Mouse (Mus musculus) kidney, postnatal 10 days (tissue): ENCODE measurements around the gene H2-DMb1.
"Not testable (repeated sequence)": the region's sequence is repeated elsewhere in the genome, so short reads cannot be mapped to it uniquely, and the experiment has no call there.

Experiments
- DNase-seq: peaks from one replicate; pipeline ENCODE4 v3.0.0; 2021; ENCODE audit warnings: mixed read lengths

The H2-DMb1 gene

DNA sequence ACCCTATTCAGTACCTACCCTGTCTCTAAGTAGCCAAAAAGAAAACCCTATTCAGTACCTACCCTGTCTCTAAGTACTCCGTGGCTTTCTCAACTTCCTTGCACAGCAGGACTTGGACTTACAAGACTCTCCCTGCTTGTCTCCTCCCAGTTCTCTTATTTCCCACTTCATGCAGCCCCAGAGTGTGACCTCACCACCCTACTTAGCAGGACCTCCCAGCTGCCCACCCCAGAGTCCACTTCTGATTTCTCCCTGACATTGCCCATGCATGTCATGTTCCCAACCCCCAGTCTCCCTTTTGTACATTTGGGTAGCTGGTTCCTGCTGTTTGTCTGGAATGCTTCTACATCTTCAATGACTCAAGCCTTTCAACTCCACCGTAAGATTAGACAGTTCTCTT, 29.4 kb upstream of the H2-DMb1 start:
- DNase-seq, result no peak

DNA sequence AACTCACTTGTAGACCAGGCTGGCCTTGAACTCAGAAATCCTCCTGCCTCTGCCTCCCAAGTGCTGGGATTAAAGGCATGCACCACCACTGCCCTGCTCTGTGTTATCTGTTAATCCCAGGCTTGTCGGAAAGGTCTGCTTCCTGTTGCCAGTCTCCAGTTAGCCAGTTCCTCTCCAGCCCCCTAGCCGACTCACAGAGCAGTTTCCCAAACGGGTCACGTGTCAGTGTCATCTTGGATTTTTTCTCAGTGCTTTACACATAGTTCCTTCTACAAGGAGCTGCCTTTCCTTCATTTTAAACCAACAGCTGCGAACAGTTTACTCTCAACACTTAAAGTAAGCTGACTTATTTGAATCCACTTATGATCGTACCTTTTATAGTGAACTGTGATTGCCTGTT, 28.2 kb upstream of the H2-DMb1 start:
- DNase-seq, result no peak

GRCm38 (mm10) chr17:34126826-34127420, 25.9 kb upstream of the H2-DMb1 start:
- DNase-seq, result no peak

DNA sequence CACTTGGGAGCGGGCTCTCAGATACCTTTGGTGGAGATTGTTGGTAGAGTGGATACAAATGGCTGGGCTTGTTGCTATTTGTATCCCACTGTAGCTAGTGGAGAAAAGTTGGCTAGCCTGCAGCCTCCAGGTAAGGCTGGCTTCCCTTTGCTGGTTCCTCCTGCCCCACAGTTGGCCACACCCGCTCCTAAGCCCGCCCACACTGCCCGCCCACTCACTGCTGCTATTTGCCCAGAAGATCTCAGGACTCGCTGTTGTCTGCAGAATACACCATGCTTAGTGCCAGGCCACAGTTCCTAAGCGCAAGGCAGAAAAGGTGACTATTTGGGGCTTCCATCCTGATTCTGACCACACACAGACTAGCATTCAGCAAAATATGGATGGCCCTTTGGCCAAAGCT, 25.4 kb upstream of the H2-DMb1 start:
- peak; percentile 80 for DNase-seq

GRCm38 (mm10) chr17:34128264-34128937, 24.5 kb upstream of the H2-DMb1 start:
- DNase-seq, result no peak

DNA sequence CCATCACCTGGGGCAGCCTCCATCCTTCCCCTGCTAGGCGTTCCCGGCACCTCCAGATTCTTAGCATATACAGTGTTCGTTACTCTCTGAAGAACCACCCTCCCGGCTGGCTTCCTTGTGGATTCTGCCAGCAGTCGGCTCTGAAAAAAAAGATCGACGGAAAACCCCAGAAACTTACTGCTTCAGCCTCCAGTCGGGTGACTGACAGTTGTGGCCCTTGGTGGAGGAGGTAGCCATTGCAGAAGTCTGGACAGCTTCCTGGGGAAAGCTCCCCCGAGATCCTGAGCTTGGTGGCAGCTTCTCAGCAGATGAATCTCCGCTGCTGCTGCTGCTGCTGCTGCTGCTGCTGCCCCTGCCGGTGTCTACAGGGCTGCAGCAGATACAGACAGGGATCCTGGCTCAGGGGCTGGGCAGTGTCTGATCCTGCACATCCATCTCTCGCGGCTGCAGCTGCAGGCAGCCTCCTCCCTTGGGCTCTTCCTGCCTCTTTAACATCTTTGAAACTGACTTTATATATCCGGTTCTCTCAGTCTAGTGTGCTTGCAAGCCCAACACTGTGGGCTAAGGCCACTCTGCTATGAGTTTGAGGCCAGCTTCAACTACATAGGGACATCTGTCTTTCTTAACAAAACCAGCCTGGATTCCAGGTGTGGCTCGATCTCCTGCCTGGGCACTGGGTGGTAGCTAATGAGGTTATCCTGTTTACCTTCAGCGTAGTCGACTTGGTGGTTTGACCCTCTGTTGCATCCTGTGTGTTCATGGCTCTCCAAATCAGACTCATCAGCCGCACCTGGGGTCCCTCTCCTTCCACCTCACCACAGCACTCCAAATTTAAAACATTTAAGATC, 23.7 kb upstream of the H2-DMb1 start:
- DNase-seq, result no peak

DNA sequence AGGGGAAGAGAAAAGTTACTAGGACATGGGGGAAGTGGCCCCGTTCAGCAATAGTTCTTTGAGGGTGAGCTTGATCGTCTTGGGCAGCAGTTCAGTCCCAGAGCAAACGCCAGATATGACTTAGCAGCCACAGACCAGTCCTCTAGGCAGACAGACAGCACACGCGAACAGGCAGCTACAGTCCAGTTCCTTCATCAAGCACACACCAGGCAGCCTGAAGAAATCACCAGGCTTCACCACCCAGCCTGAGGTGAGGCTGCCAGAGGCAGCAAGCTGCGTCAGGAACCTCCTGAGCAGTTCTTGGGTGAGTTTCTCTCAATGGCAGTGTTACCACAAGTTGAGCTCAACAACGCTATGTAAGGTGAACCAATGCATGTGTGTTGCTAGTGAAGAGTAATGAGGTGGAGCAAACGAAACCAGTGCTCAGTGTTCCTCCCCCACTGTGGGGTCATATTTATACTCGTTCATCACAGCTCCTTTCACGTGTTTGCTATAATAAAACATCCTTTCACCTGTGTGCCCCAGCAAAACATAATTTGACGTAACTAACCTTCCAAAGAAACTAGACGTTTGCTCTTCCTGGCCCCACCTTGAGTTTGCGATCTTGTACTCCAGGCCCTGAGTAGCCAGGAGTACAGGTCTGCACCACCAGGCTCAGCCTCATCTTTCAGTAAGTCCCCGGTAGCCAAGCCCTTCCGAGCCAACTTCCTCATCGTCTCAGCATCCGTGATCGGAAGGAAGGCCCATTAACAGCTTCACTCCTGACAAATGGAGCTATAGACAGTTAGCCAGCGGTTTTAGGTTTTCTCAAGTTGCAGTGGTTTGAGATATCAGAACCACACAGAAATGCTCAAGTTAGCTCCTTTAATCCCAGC, 22.6 kb upstream of the H2-DMb1 start:
- DNase-seq, result no peak

- DNase-seq, result no peak
These were observed 21.0 kb upstream of the H2-DMb1 start for GRCm38 (mm10) chr17:34131911-34132310.

DNA sequence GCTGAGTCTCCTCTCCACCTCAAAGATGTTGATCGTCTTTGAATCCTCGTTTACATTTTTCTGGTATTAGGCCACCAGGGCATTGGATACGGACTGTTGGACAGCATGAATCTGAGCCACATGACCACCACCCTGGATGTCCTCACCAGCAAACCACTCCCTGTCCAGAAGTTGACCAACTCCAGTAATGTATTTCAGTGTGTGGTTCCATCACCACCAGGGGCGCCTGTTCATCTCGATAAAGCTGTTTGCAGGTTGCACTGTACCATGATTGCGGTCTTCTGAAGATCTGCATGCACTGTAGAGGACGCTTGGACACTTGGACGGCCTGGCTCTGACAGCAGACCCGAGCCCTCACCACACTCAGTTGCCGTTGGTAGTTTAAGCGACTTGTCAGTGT, 19.6 kb upstream of the H2-DMb1 start:
- DNase-seq, result peak; percentile 60

DNA sequence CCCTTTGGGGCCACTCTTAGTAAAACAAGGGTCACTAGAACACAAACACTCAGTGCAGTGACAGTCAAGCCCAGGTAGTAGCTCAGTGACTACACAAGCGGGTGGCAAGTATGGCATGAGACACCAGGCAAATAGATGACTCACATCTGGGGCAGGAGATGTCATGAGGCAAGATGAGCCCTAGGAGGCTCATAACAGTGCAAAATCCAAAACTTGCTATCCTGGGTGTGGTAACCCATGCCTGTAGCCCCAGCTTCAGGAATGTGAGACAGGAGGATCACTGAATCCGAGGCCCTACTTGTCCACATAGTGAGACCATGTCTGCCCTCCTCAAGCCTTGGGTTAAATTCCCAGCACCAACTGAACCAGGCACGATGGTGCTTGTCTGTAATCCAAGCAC, 18.4 kb upstream of the H2-DMb1 start:
- DNase-seq, result no peak

DNA sequence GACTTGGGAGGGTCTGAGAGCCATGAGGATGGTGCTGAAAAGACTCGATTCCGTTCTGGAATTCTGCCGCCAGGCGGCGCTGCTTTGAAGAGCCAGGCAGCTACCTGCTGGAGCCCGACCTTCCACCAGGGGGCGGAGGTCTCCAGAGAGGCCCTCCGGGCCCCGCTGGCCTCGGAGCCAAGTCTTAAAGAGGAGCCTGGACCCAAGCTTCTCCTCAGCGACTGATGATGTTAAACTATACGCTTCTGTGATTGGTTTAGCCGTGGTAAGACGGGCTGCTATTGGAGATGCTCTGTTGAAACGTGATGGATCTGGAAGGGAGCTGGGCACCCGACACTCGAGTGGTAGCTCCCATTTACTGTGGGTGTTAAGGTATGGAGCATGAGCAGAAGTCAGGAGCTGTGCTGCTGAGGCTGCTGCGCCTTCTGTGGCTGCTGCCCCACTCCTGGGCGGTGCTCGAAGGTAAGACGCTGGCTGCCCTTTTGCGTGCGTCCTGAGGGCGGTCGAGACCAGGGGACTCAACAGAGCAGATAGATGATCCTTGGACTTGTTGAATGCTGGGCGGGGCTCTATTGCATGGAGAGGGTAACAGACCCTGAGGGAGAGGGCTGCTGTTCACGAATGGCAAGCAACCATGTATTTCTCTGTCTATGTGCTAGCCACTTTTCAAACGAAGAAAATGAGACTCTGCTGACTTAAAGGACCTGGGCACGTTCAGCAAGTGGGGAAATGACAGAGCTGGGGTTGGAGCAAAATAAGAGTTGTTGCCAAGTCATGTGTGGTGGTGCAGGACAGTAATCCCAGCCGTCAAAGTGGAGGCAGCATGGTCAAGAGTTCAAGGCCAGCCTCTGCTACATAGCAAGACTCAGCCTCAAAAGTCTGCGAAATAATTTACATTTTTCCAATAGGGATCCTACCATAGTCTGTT, 17.3 kb upstream of the H2-DMb1 start:
- DNase-seq, result peak; percentile 99

DNA sequence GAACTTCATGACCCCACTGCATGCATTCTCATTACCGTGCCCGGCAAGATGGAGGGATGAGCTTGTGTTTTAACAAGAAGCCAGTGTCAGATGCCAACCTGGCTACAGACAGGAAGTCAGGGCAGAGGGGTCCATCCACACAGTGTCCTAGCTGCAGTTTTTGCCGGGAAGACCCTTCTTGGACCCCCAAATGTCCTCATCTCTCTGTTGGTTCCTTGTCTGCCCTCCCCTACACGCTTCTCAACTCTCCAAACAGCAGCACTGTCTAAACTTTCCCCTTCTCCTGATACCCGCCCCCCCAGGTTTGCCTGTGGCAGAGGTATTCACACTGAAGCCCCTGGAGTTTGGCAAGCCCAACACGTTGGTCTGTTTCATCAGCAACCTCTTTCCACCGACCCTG, 15.3 kb upstream of the H2-DMb1 start:
- DNase-seq, result no peak

GRCm38 (mm10) chr17:34138655-34139054, 14.2 kb upstream of the H2-DMb1 start:
- DNase-seq, result no peak

GRCm38 (mm10) chr17:34139416-34139815, 13.5 kb upstream of the H2-DMb1 start:
- DNase-seq, result peak; percentile 67

DNA sequence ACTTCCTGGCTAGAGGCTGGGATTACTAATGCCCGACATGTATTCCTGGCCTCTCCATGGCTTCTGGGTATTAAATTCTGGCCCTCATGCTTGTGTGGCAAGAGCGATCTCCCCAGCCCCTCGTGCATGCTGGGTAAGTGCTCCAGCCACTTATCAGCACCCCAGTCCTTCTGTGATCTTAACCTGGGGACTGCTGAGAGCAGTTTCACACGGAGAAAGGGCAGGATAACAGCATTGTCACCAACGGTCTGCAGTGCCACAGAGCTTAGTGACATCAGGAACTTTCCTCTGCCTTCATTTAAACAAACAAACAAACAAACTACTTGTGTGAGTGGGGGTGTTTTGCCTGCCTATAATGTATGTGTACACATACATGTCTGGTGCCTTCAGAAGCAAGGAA, 12.6 kb upstream of the H2-DMb1 start:
- DNase-seq, result no peak

DNA sequence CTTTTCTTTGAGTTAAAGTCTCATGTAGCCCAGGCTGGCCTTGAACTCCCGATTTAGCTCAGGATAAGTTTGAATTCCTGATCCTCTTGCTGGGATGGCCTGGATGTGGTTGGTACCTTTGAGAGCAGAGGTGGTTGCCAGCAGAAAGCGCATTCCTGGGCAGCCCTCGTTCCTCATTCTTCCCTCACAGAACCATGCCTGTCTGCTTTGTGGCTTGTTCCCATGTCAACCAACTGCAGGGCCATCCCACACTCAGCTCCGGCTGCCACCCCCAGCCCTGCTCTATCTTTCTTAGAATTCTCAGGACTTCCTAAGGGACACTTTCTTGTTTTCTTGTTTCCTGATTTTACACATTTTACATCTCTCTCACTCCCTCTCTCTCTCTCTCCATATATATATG, 11.4 kb upstream of the H2-DMb1 start:
- DNase-seq, result no peak

DNA sequence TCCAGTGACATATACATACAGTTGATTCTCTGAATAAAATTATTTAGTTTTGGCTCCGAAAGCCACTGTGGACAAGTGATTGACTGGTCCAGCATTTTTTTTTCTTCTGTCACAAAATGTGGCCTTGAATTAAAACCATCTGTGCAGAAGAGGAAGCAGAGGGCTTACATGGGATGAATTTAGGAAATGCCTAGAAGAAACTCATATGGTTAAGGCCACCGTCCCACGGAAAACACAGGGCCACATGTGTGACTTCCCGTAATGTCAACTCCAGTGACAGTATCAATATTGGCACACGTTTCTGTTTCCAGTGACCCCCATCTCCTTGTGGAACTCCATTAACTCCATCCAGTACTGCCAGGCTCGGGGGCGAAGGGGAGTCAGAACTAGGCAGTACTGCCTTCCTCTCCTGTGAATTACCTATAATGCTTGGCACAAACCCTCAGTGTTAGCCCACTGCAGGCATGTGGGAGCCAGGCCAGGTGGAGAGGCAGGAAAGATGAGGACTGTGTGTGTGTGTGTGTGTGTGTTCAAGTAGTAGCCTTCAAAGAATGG, 10.3 kb upstream of the H2-DMb1 start:
- no peak for DNase-seq

GRCm38 (mm10) chr17:34143033-34143432, 9.8 kb upstream of the H2-DMb1 start, which contains the start of gene H2-DMb2:
Gene H2-DMb2, plus strand, starts transcription at chr17:34143307.
- DNase-seq, result peak; percentile 71

DNA sequence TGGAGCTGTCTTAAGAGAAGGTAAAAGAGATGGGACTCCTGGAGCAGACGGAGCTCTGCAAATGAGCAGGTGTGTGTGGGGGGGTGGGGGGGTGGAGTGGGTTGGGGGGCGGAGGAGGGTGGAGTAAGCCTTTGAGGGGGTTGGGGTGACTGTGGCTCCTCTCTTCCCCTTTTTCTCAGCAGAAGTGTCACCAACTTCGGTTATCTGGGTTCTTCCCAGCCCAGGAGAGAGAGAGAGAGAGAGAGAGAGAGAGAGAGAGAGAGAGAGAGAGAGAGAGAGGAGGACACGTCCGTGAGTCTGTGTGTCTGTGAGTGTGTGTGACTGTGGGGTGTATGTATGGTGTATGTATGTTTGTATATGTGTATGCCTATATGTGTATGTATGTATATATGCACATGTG, 9.4 kb upstream of the H2-DMb1 start:
- no peak for DNase-seq

DNA sequence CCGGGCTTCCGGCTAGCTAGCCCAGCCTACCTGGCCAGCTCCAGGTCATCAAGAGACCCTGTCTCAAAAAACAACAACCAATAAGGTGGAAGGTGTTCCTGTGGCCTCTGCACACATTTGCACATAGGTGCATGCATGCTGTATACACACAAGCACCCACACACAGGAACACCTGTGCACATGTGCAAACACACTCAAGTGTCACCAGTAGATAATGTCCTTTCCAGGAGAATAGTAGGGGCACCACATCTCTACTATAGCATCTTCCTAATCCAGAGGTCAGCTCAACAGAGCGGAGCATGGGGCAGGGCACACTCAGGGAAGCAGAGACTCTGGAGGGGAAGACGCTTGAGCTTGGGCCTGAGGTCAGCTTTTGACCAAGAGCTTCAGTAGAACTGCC, 8.7 kb upstream of the H2-DMb1 start:
- DNase-seq, result not testable (repeated sequence)

DNA sequence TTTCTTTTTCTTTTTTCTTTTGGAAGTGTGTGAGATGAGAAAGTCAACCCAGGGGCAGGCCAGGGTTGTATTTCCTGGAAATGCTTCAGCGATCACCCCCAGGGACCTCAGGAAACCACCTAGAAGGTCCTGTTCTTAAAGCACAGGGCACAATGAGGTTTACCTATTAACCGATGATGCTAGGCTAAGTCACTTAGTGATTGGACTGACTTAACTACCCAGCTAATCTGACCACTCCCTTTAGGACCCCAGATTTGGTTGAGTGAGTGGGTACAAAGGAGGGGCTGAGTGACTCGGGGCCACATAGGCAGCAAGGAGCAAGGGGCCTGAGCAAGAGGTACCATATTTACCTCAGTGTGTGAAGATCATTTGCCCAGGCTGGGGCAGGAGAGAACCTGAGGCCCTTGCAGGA, 7.9 kb upstream of the H2-DMb1 start:
- DNase-seq, result no peak
